Mouse (Mus musculus) cerebellum, adult 9-11 months (tissue): Measurements from ENCODE around the gene Pard3.

ENCODE experiments used
- DNase-seq: peaks from one replicate; pipeline ENCODE4 v3.0.0; 2022

Pard3 gene

GRCm38 (mm10) chr8:127300493-127300892 is 236.8 kb downstream of the Pard3 start:
- no peak for DNase-seq

- DNase-seq = no peak
Measured at GRCm38 (mm10) chr8:127302847-127303445, 239.3 kb downstream of the Pard3 start.

GRCm38 (mm10) chr8:127307026-127307425 is 243.3 kb downstream of the Pard3 start:
- DNase-seq = no peak

GRCm38 (mm10) chr8:127309363-127309762 is 245.7 kb downstream of the Pard3 start:
- DNase-seq = no peak

GRCm38 (mm10) chr8:127315811-127316210 is 252.1 kb downstream of the Pard3 start:
- no peak for DNase-seq

- DNase-seq = no peak
Measured at GRCm38 (mm10) chr8:127317914-127318313, 254.2 kb downstream of the Pard3 start.

GRCm38 (mm10) chr8:127318377-127319159 is 254.9 kb downstream of the Pard3 start:
- DNase-seq = no peak

- no peak for DNase-seq
Measured at GRCm38 (mm10) chr8:127320930-127321329, 257.2 kb downstream of the Pard3 start.

- no peak for DNase-seq
Measured at GRCm38 (mm10) chr8:127323583-127324360, 260.1 kb downstream of the Pard3 start.

GRCm38 (mm10) chr8:127324836-127325570 is 261.3 kb downstream of the Pard3 start:
- DNase-seq = no peak

- no peak for DNase-seq
Measured at GRCm38 (mm10) chr8:127325749-127326148, 262.1 kb downstream of the Pard3 start.

- DNase-seq = no peak
Measured at GRCm38 (mm10) chr8:127330258-127331187, 266.8 kb downstream of the Pard3 start.

- no peak for DNase-seq
Measured at GRCm38 (mm10) chr8:127331751-127332150, 268.1 kb downstream of the Pard3 start.

- no peak for DNase-seq
Measured at GRCm38 (mm10) chr8:127335216-127335615, 271.5 kb downstream of the Pard3 start.

- no peak for DNase-seq
Measured at GRCm38 (mm10) chr8:127338183-127338582, 274.5 kb downstream of the Pard3 start.

- no peak for DNase-seq
Measured at GRCm38 (mm10) chr8:127341046-127341445, 277.4 kb downstream of the Pard3 start.

- DNase-seq = no peak
Measured at GRCm38 (mm10) chr8:127343115-127343514, 279.4 kb downstream of the Pard3 start.

GRCm38 (mm10) chr8:127344421-127344820 is 280.7 kb downstream of the Pard3 start:
- no peak for DNase-seq

- DNase-seq = no peak
Measured at GRCm38 (mm10) chr8:127345912-127346423, 282.3 kb downstream of the Pard3 start.

GRCm38 (mm10) chr8:127347890-127348495 is 284.3 kb downstream of the Pard3 start:
- no peak for DNase-seq

GRCm38 (mm10) chr8:127361796-127362195 is 298.1 kb downstream of the Pard3 start:
- DNase-seq = no peak
